Mouse (Mus musculus): ENCODE results near the gene Ptprg.

Gene Ptprg

DNA sequence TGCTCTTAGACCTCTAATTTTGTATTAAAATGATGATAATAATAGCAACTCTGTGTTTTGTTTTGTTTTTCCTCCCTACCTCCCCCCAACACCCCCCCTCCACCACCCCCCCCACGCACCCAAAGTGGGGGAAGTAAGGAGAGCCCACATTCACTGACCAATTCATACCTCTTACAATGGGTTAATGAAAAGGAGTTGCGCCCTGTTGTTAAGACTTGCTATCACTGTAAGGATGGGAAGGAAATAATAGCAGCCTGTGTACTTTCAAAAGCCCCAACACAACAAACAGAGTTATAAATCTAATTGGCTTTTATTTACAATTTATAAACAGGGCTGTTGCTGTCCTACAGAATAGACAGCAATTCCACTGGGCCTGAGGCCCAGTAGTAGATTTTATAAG lies 130.8 kb downstream of the Ptprg start:
- DNase-seq (ENCODE audit: low read depth): no peak

DNA sequence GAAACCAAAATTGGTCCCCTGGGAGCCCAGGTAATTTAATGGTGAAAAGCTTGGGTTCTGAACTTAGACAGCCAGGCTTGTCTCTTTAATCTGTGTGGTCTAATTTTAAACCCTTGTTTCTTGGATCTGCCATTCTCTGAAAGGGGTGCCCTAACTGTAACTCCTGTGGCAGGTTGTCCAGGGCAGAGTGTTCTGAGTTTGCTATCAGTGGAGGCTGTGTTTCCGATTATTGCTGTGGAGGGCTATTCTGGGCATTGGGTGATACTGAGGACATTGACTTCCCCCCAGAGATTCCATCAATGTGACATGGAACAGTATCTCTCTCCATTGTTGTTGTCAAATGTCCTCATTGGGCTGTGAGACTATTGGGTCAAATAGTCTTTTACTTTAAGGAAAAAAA lies 134.2 kb downstream of the Ptprg start:
- no peak for DNase-seq (ENCODE audit: low read depth)

DNA sequence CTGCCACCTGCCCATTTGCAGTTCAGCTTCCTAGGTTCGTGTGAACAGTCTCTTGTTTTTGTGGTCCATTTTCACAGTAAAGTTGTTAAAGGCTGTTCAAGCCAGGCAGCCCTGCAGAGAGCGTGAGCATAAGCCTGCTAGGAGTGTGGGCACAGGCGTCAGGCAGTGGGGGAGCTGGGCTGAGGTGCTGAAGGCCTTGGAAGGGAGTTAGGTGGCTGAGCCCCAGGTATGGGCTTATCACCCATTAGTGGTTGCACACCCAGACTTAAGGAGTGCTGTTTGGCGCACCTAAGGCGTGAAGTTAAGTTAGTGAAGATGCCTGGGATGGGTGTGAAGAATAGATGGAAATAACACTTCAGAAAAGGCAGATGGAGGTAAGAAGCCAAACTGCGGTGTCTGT lies 134.8 kb downstream of the Ptprg start:
- no peak for DNase-seq (ENCODE audit: low read depth)

DNA sequence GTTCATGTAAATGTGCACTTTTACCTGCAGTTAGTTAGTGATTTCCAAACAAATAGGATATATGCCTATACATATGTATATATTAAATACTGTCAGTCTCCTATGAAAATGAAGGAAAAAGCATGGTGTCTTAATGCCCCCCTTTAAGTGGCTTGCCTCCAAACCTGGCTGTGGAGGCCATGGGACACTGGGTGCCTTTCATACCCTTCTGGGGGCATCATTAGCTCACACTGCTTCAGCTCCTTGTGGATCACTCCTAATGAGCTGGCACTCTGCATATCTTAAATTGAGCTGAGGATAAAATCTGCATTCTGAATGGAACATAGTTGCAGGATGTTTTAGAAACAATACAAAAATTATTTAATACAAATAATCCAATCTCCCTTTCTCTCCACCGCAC lies 136.7 kb downstream of the Ptprg start:
- DNase-seq (ENCODE audit: low read depth): no peak

DNA sequence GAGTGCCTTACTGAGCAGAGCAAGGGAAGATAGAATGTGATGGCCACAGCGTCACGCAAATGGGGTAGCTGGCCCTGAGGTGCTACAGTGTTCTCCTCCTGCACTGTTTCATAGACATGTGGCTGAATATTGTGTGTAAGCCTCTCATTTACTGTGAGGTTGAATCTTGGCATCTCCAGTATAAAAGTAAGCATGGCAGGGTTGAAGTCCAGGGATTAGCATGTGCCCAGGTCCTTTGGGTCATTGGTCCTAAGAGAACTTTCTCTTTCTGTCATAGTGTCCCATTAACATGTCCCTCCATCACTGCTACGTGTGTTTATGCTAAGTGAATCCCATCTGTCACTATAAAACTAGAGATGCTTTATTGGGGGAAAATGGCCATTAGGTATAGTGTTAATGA lies 138.2 kb downstream of the Ptprg start:
- DNase-seq (ENCODE audit: low read depth): no peak

DNA sequence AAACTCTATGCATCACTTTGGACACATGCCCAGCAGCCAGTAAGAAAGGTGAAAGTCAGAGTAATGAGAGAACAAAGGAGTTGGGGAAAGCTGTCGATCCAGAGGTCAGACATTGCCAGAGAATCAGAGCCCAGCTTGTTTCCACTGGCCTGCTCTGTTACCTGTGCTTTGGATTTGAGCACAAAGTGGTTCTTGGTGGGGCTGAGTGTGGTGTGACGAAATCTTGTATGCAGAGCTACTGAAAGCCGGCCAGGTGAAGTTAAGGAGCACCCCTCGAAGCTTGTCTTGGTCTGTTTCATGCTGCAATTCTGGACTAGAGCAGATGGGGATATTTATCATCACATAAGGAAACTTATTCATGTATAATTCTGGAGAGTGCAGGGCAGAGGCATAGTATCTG lies 145.5 kb downstream of the Ptprg start:
- DNase-seq (ENCODE audit: low read depth): no peak

DNA sequence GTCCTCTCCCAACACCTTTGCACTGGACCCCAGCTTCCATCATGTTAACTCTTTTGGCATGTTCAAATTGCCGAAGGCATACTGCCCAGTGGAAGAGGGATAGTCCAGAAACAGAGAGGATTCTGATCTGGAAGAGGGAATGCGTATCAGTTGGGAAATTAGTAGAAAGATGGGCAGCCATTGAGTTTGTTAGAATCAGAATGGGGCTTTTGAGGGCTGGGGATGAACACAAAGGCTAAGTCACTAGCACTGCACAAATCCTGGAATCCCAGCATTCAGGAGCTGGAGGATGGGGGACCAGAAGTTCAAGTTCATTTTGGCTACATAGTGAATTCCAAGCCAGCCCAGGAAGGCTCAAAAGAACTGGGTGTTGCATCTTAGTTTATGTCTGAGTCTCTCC lies 146.3 kb downstream of the Ptprg start:
- DNase-seq (ENCODE audit: low read depth): no peak

DNA sequence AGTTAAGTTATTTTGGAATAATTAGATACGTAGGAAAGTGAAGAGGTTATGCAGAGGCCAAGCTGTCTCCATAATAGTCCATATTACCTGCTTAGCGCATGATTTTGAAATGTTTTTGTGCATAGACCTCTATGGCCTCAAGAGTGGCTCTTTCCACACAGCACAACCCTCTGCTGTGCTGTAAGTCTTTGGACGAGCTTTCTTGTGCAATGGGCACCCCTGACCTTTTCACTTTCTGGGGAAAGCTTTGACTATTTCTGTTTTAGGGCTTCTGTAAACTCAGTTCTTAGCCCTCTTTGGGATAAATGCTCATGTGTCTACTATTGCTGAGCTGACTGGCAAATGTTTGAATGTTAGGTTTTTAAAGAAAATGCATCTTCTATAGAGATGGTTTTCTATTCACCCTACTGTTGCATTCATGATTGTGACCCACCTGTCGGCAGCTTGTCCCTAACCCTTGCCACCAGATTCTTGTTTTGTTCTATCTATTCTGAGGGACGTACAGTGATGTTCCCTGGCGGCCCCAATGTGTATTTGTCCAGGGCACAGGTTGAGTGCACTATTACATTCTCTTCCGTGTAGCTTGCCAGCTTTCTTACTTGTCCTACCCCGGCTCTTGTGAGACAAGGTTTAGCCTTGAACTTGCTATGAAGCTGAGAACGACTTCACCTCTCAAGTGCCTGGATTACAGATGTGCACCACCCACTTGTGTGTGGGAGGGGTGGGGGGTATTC lies 148.4 kb downstream of the Ptprg start:
- DNase-seq (ENCODE audit: low read depth): no peak

DNA sequence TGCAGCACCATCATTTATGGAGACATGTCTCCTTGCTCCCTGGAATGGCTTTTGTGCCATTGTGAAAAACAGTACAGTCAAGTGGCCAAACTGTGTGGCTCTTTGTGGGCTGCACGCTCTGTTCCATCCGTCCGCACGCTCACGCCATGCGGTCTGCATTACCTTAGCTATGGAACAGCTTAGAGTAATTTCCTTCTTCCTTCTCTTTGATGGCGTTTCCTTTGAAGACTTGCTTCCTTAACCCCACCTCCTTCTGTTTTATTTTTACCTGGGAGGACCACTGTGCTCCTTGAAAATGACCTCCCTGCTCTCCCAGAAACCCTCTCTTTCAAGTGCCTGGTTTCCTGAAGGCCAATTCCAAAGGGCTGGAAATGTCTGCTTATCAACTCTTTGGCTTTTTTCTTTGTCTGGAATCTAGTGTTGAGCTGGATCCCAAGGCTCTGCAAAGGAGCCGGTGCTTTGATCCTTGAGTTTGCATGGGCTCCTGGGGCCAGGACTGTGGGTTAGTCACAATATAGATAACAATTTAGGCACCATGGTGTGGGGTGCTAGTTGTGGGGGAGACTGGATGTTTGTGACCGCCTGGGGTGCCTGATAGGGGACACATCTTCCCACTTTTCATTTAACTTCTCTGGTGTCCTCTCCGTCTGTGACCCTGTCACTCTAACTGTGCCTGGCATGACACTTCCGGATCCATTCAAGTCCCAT lies 149.6 kb downstream of the Ptprg start:
- DNase-seq (ENCODE audit: low read depth): no peak

DNA sequence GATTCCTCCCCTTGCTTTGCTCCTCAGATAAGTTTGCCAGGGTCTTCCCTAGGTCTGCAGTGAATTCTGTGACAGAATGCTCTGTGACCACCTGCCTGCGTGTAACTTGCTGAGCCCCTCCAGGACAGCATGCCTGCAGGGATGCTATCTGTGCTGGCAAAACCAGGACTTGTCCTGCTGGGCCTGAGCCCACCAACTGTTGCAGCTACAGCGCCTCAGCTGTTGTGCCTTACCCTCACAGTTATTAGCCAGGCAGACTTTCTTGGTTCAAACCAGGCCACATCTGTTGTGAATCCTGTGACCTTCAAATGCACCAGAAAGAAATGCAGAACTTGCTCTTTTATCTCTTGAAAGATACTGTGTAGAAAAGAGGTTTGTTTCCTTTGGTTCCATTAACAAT lies 151.5 kb downstream of the Ptprg start:
- DNase-seq (ENCODE audit: low read depth): no peak

DNA sequence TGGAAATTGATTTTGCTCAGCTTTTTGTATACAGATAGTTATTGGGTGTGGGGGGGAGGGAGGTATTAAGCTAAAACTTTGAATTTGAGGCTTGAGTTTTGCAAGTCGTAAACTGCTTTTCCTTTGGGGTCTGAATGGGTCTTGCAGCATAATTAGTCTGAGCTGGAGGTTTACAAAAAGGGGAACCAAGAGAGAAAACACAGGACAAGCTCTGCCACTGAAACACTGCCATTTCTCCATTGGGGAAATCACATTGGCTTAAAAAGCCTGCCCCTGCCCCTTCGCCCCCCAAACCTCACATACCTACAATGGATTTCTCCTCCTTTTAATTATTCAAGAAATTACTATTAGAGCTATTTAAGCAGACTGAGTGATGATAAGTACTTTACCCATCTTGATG lies 156.0 kb downstream of the Ptprg start:
- DNase-seq (ENCODE audit: low read depth): no peak

DNA sequence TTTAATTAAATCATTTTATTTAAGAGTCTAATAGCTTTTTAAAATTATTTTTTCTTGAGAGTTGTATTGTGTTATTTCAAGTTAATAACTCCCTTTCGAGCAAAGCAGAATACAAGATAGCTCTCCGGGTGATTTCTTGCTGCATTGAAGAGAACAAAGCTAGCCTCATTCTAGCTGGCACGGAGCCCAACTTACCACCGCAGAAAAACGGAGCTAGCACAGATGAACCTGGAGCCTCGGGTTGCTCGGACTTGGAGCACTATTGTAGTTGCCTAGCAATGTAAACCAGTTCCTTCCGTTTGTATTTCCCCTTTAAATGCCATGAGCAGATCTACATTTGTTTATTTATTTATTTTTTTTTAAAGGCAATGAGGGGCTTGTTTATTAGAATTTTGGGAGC lies 156.5 kb downstream of the Ptprg start:
- DNase-seq (ENCODE audit: low read depth): no peak

DNA sequence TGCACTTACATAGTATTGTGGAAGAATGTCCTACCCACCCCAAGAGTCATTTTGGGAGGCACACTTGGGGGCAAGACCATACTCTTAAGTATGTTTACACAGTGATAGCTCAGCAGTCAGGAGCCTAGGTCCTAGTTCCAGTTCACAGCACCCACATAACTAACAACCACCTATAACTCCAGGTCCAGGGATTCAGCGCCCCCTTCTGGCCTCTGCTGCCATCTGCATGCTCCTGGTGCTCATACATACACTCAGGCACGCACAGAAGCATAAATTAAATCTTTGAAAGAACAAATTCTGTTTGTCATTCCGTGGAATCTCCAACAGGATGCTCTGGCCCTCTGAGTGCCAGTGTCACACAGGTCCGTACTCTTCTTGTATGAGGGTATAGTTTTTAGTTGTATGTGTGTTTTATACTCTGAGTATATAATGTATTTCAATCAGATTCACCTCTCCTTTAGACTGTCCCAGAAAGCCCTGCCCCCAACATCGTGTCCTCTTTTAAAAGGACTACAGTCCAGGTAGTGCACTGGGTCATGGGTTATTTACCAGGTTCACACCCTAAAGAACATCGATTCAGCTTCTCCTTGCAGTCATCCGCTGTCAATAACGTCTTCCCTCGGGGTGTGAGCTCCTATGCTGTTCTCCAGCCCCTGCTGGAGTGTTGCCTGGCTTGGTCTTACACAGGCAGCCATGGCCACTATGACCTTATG lies 157.2 kb downstream of the Ptprg start:
- no peak for DNase-seq (ENCODE audit: low read depth)

DNA sequence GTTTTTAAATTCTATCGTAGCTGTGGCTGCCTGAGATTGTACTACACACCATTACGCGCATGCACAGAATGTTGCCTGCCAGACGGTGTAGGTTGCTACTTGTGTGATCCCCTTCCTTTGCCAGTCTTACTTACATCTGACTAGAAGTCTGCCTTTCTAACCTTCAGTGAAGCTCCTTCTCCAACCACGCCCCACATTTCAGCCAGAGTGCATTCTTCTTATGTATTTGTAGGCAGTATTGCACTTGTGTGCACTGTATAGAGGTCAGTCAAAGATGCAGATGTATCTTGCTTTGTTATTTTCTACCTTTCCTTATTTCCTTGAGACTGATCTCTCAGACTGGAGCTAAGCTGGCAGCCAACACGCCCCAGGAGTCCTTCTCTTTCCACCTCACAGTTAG lies 158.8 kb downstream of the Ptprg start:
- DNase-seq (ENCODE audit: low read depth): no peak

DNA sequence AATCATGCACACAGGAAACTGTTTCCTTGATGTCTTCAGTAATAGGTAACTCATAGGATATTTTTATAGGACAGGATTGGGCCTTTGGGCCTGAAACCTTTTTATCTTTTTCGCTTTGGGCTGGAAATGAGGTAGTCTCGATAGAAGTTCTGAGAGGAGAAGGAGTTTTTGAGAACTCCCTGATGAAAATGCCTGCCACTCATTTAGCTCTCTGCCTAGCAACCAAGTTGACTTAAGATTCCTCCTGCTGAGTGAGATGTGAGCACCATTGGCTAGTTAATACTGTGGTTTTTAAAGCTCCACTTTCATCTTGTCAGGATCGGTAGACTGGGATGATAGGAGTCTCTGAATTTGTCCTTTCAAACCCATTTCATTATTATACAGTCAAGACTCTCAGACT lies 162.9 kb downstream of the Ptprg start:
- DNase-seq (ENCODE audit: low read depth): no peak

DNA sequence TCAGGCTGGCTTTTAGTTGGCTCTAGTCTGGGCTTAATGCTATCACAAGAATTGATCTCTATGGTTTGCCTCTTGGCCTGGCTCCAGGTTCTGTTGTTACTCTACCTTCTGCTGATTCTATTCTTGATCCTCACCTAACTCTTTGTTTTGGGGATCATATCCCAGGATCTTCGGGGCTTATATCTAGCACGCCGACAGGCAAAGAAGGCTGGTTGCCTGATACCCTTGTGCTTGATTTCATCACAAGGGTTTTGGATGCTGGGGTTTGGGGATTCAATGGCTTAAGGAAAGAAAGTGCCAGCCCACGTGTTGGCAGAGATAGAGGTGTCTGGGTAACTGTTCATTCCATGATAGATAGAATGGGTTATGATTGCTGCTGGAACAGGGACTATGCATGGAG lies 164.9 kb downstream of the Ptprg start:
- no peak for DNase-seq (ENCODE audit: low read depth)

DNA sequence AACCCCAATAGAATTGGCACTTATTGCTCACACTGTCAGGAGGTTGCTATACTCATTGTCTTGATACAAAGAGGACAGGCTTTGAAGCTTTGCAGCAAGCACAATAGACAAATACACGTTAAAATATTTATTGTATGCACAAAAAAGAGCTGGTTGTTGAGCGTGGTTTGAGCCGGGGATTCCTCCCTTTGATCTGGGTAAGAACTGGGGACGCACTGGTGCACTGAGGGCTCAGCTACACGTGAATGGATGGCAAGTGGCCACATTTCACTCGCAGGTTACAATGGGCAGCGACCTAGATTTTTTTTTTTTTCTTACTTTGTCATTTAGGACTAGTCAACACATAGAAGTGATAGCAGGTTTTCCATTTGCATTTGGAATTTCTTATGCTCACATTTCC lies 165.9 kb downstream of the Ptprg start:
- no peak for DNase-seq (ENCODE audit: low read depth)

DNA sequence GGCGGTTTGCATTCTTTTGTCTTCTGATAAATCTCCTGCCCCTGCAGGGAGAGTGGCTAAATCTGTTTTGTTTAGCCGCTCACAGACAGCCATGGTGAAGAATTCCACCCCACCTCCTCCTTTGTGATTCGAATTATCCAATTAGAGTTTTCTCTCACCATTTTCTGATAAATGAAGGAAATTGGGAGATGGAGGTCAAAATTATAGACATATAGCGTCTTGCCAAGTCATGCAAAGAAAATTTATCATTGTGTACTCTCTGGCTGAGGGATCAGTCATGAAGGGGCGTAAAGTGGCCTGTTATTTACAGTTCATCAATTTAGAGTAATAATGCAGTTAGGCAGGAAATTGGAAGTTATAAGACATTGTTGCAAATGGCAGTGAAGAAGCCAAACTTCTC lies 168.8 kb downstream of the Ptprg start:
- DNase-seq (ENCODE audit: low read depth): no peak

DNA sequence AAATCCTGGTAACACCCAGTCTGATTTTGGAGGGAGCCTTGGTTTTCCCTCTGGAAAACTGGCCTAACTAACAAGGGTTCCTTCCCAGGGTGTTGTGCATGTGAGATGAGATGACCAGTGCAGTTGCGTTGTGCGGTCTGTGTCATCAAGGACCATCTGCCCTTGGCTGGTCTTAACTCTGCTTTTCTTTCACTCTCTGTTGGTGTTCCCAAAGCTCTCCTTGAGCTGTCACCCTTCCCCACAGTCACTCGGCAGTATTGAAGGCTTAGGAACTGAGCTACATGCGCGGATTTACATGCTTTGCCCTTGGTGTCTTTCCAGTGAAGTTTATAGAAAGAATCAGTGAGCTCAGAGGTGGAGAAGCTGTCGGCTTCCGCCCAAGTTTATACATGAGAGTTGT lies 170.5 kb downstream of the Ptprg start:
- no peak for DNase-seq (ENCODE audit: low read depth)

DNA sequence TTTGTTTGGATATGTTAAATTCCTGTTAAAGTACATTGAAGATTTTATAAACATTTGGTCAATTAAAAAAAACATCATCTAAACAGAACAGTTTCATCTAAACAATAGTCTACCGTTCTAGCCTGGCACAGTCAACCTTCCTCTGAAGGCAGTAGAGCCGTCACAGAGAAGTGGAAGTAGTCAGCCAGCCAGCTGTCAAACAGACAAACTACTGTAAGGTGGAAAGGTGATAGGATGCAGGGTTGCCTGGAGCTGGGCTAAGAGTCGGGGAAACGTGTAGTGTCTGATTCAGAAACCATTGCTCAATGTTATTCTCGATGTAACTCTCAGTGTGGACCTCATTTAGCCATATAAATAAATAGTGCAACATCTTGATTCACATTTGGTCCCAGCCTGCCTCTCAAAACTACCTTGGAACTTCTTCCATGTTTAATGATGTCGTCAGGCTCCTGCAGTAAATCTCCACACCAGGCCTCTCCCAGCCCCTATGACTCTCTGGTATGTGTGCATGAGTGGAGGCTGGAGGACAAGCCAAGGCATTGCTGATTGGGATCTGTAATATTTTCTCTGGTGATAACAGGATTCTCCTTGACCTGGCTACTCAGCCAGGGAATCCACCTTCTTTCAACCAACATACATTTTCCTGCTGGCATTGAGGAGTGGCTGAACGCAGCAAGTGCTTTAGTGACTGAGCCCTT lies 178.0 kb downstream of the Ptprg start:
- no peak for DNase-seq (ENCODE audit: low read depth)

DNA sequence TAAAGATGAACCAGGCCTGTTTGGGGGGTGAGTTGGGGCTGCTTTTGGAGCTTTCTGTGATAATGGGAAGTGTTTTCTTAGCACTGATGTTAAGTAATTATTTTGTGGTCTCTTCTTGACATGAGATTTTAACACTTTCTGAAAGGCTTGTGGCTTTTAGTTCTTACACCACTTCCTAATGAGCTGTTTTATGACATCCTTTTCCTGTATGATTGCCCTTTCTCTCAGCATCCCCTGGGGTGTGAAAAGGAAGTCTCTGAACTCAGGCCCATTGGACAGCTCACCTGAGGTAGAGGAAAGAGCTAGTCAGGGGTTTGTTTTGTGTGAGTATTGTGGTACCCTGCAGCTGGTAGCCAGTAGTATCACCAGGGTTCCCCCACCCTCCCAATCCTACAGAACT lies 179.0 kb downstream of the Ptprg start:
- peak; percentile 6 for DNase-seq (ENCODE audit: low read depth)

DNA sequence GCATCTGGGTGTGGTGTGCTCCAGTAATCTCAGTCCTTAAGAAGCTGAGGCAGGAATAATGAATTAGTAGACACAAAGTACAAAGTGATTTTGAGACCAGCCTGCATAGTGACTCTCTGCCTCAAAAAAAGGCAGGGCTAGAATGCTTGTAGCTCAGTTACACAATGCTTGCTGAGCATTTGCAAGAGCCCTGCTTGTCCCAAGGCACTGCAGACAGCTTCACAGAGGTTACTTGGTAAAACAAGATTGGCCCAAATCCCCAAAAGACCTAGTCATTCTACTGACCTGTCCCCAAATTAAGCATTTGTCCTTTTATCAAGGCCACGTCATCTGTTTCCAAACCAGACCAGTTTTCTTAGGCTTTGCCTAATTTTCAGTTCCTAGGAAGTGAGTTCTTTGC lies 190.4 kb downstream of the Ptprg start:
- no peak for DNase-seq (ENCODE audit: low read depth)

DNA sequence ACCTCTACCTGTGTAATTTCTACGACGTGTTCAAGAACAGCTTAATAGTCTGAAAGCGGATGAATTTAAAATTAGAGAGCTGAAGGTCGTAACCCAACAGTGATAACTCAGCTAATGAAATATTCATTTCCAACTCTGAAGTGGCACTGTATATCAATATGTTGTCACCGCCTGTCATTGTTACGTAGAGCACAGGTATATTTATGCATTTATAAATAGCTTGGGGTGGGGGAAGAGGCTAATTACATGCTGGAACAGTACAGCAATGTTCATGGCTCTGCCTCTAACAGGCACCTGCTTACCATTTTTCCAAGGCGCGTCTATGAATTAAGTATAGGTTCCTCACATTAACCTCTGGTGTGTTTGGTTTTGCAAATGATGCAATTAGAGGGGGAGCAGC lies 199.3 kb downstream of the Ptprg start:
- DNase-seq (ENCODE audit: low read depth): no peak
